Mouse (Mus musculus): ENCODE results near the gene Serpinb11. TPM values are rescaled to one million over a fixed set of nuclear protein-coding genes. Genes with fewer than 3 reads are reported as not detected.

Serpinb11 gene
- total RNA-seq (2021), result not detected
- long read RNA-seq, experiment 1, result 0 reads
- long read RNA-seq, experiment 2, result 0 reads

GRCm38 (mm10) chr1:107360898-107361297 is at the start of gene Serpinb11:
Gene Serpinb11 (plus strand): TSS chr1:107361198.
- DNase-seq (ENCODE audit: low spot score in 2 of 2), result no peak

GRCm38 (mm10) chr1:107345979-107346378 is 15.0 kb upstream of the Serpinb11 start:
- no peak for DNase-seq (ENCODE audit: low spot score in 2 of 2)

- DNase-seq (ENCODE audit: low spot score in 2 of 2), result no peak
These were observed 14.2 kb upstream of the Serpinb11 start for GRCm38 (mm10) chr1:107346788-107347187.

- DNase-seq (ENCODE audit: low spot score in 2 of 2), result no peak
These were observed 10.6 kb upstream of the Serpinb11 start for GRCm38 (mm10) chr1:107350392-107350791.

GRCm38 (mm10) chr1:107351115-107351514 is 9.9 kb upstream of the Serpinb11 start:
- DNase-seq (ENCODE audit: low spot score in 2 of 2), result no peak

GRCm38 (mm10) chr1:107353046-107353445 is 8.0 kb upstream of the Serpinb11 start:
- no peak for DNase-seq (ENCODE audit: low spot score in 2 of 2)

- DNase-seq (ENCODE audit: low spot score in 2 of 2), result no peak
These were observed 5.0 kb downstream of the Serpinb11 start for GRCm38 (mm10) chr1:107365973-107366372.

GRCm38 (mm10) chr1:107368944-107369343 is 7.9 kb downstream of the Serpinb11 start:
- DNase-seq (ENCODE audit: low spot score in 2 of 2), result no peak

GRCm38 (mm10) chr1:107376952-107377351 is 16.0 kb downstream of the Serpinb11 start:
- no peak for DNase-seq (ENCODE audit: low spot score in 2 of 2)

GRCm38 (mm10) chr1:107378368-107378767 is 17.4 kb downstream of the Serpinb11 start:
- no peak for DNase-seq (ENCODE audit: low spot score in 2 of 2)

- no peak for DNase-seq (ENCODE audit: low spot score in 2 of 2)
These were observed 20.5 kb downstream of the Serpinb11 start for GRCm38 (mm10) chr1:107381491-107381890.

- DNase-seq (ENCODE audit: low spot score in 2 of 2), result no peak
These were observed 21.4 kb downstream of the Serpinb11 start for GRCm38 (mm10) chr1:107382404-107382803.

- DNase-seq (ENCODE audit: low spot score in 2 of 2), result no peak
These were observed 23.5 kb downstream of the Serpinb11 start for GRCm38 (mm10) chr1:107384532-107384931.

- no peak for DNase-seq (ENCODE audit: low spot score in 2 of 2)
These were observed 28.8 kb downstream of the Serpinb11 start for GRCm38 (mm10) chr1:107389753-107390152.

GRCm38 (mm10) chr1:107397481-107397880 is 36.5 kb downstream of the Serpinb11 start:
- no peak for DNase-seq (ENCODE audit: low spot score in 2 of 2)

- no peak for DNase-seq (ENCODE audit: low spot score in 2 of 2)
These were observed 38.4 kb downstream of the Serpinb11 start, which contains the start of gene Serpinb7 for GRCm38 (mm10) chr1:107399355-107399754. Gene Serpinb7 (plus strand): TSS chr1:107399655.

GRCm38 (mm10) chr1:107402082-107402481 is 41.1 kb downstream of the Serpinb11 start:
- no peak for DNase-seq (ENCODE audit: low spot score in 2 of 2)

GRCm38 (mm10) chr1:107414650-107415049 is 53.7 kb downstream of the Serpinb11 start:
- no peak for DNase-seq (ENCODE audit: low spot score in 2 of 2)

GRCm38 (mm10) chr1:107422487-107422886 is 61.5 kb downstream of the Serpinb11 start:
- DNase-seq (ENCODE audit: low spot score in 2 of 2), result no peak
